Mouse (Mus musculus): Measurements from ENCODE around the gene Gne.

Gene Gne

DNA sequence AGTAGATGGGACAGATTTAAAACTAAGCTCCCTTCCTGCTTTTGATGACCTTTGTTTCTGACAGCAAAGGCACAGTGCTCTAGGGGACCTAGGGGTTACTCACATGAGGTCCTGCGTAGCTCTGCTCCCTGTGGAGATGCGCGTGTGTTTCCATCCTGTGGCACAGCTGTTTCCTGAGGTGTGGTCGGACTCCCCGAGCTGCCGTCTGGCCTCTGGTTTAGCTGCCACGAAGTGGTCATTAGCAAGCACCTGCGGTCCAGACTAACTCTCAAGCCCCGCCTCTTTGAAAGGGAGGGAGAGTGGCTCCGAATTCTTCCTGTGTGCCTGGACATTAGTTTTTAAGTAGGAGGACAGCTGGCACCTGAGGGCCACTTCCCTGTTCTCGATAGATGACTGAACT lies at the start of gene Gne:
Gene Gne, minus strand, starts transcription at position 233 of the 400 bp plus-strand sequence.
- no peak for DNase-seq (ENCODE audit: low read depth in 2 of 2, low spot score in 2 of 2)

GRCm38 (mm10) chr4:44126805-44127204 lies 42.8 kb upstream of the Gne start:
- DNase-seq (ENCODE audit: low read depth in 2 of 2, low spot score in 2 of 2), result no peak

DNA sequence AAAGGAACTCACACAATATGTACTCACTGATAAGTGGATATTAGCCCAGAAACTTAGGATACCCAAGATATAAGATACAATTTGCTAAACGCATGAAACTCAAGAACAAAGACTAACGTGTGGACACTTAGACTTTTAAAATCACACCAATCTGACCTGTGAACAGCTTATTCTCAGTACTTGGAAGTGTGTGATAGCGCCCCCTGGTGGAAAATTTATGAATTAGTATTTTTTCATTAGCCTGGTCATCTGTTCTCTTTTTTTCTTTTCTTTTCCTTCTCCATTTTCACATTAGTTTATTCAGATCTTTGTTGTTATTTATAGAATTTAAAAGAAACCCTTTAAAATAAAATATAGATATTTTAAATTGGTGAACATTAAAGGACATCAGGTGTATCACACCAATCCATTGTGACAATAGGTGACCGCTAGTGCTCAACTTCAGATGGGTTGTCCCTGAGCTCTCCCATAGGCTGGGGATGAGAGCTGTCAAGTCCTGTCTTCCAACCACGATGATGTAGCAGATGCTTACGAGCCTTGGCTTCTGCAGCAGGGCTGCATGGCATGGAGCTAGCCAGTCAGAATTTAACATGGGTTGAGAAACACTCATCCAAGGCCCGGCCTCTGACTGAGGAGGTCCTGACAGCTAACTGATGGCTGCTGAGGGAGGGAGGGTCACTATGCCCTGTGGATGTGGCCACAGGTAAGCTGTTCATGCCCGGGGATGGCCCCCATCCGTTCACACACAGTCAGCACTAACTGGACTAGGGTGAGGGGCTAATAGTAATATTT lies 35.6 kb upstream of the Gne start:
- DNase-seq (ENCODE audit: low read depth in 2 of 2, low spot score in 2 of 2), result peak in 1 of 2 experiments; percentile 38

DNA sequence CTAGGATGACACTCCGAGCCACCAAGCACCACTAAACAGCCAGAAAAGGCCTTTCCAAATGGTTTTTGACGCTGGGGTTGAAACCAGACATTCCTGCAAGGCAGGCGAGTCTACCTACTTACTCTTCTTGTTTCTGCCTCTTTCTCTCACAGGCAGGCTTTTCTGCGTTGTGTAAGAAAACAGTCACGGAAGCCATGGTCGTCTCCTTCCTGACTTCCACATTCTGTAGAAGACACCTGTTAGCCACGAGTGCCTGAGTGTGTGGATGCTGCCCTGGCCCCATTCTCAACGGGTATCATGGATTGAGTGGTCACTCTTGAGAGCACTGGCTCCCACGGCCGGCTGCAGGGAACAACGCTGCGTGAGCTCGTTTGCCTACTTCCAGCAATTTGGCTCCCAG lies 31.1 kb upstream of the Gne start:
- no peak for DNase-seq (ENCODE audit: low read depth in 2 of 2, low spot score in 2 of 2)

DNA sequence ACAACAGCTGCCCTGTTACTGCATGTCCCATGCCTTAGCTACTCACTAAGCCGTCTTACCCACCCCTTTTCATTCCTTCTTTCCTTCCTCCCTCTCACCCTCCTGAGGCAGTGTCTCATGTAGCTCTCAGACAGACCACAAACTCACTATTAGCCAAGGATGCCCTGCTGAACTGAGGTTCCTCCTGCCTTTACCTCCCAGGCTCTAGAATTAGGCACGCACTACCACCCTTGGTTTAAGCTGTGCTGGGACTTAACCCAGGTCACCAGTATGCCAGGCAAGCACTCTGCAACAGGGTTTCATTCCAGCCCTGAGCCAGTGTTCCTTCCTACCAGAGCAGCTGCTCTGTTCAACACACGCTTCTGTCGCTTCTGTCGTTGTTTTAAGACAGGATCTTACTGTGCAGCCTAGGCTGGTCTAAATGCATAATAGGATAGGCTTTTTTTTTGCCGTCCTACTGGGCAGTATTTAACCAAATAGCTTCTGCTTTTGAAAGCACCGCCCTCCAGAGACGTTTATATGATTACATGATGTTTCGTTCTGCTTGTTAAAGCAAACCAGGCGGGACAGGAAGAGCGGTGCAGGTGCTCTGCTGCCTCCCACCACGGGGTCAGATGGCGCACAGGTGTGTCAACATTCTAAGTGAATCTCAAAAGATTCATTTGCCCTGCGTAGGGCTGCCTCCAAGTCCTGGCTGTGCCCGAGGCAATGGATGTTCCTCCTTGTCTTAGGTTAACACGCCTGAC lies 29.6 kb upstream of the Gne start:
- no peak for DNase-seq (ENCODE audit: low read depth in 2 of 2, low spot score in 2 of 2)

DNA sequence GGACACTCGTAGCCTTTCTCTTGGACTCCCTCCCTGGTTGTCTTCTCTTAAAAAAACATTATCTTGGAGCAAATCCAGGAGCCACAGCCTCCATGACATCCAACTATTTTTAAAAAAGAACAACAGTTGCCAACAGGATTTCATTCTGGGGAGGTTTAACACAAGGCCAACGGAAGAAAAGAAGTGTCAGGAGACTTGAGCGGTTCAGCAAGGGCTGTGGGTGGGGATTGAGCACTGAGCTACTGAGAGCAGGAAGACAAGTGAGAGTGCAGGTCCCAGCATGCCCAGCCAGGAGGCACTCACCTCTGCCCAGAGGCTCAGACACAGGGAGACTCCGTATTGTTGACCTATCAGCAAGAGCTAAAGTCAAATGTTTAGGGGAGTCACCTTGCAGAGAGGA lies 28.8 kb upstream of the Gne start:
- no peak for DNase-seq (ENCODE audit: low read depth in 2 of 2, low spot score in 2 of 2)

- no peak for DNase-seq (ENCODE audit: low read depth in 2 of 2, low spot score in 2 of 2)
These were observed 26.8 kb upstream of the Gne start for GRCm38 (mm10) chr4:44110771-44111170.

DNA sequence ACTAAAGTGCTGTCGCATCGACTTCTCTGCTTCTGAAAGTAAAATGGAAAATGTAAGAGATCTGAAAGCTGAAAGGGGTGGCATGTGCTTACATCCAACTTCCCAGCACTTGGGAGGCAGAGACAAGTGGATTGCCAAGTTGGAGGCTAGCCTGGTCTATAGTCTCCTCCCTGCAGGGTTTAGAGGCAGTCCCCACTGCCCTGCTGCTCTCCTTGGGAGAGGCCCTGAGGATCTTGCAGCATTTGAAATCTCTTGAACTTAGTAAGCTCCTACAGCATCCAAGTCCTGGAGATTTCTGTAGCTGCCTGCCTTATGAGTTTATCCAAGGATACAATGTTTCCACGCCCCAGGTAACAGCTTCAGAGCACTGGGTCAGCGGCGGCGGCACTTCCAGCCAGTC lies 24.3 kb upstream of the Gne start:
- no peak for DNase-seq (ENCODE audit: low read depth in 2 of 2, low spot score in 2 of 2)

GRCm38 (mm10) chr4:44107339-44107738 lies 23.4 kb upstream of the Gne start:
- peak in 1 of 2 experiments; percentile 14 for DNase-seq (ENCODE audit: low read depth in 2 of 2, low spot score in 2 of 2)

- no peak for DNase-seq (ENCODE audit: low read depth in 2 of 2, low spot score in 2 of 2)
These were observed 22.4 kb upstream of the Gne start for GRCm38 (mm10) chr4:44106297-44106821.

GRCm38 (mm10) chr4:44104195-44104917 lies 20.4 kb upstream of the Gne start:
- no peak for DNase-seq (ENCODE audit: low read depth in 2 of 2, low spot score in 2 of 2)

DNA sequence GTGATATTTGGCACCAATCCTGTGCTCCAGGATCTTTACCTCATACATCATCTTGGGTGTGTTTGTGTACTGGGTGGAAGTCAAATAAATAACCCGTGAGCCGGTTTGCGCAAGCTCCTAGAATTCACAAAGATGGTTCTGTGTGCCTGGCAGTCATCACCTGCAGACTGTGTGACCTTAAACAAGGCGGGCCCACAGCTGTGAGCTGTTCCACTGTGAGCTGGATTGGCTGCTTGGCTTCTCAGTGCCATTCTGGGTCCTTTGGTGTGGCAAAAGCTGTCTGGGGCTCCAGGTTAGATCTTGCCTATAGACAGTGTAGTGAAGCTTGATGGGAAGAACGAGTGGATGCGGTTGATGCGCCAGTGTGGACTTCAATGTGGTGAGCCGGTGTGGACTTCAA lies 19.6 kb upstream of the Gne start:
- DNase-seq (ENCODE audit: low read depth in 2 of 2, low spot score in 2 of 2), result no peak

DNA sequence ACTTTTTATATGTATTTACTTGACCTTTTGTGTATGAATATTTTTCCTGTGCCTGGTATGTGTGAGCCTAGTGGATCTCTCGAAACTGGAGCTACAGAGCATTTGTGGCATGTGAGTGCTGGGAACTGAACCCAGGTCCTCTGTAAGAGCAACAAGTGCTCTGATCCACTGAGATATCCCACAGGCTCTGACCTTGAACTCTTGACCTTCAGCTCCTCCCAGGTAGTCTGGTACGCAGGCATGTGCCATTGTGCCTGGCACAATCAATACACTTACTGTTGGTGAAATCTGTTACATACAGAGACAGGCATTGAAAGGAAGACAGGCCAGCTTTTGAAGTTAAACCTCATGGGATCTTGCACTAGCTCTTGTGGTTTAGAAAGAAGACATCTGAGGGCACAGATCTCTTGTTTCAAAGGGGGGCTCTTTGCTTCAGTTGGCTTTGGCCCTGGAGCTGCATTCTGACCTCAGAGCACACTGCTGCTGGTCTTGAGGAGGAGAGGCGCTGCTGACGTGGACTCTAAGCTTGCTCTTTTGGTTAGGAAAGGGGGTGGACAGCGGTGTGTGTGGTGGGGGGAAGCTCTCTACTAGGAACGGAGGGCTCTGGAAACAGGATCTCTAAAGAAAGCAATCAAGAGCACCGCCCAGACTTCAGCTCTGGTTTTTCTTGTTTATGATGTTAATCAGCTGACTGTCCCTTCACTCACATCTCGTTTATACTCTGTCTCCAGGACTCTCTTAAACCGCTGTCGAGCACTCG lies 13.8 kb upstream of the Gne start:
- peak; percentile 23 to 42 for DNase-seq (ENCODE audit: low read depth in 2 of 2, low spot score in 2 of 2)

- no peak for DNase-seq (ENCODE audit: low read depth in 2 of 2, low spot score in 2 of 2)
These were observed 10.5 kb upstream of the Gne start for GRCm38 (mm10) chr4:44094475-44094874.

- DNase-seq (ENCODE audit: low read depth in 2 of 2, low spot score in 2 of 2), result no peak
These were observed 8.4 kb upstream of the Gne start for GRCm38 (mm10) chr4:44092359-44092758.

GRCm38 (mm10) chr4:44085566-44085965 lies 1.6 kb upstream of the Gne start:
- DNase-seq (ENCODE audit: low read depth in 2 of 2, low spot score in 2 of 2), result no peak

- DNase-seq (ENCODE audit: low read depth in 2 of 2, low spot score in 2 of 2), result no peak
These were observed 787 bp upstream of the Gne start for GRCm38 (mm10) chr4:44084602-44085325.

DNA sequence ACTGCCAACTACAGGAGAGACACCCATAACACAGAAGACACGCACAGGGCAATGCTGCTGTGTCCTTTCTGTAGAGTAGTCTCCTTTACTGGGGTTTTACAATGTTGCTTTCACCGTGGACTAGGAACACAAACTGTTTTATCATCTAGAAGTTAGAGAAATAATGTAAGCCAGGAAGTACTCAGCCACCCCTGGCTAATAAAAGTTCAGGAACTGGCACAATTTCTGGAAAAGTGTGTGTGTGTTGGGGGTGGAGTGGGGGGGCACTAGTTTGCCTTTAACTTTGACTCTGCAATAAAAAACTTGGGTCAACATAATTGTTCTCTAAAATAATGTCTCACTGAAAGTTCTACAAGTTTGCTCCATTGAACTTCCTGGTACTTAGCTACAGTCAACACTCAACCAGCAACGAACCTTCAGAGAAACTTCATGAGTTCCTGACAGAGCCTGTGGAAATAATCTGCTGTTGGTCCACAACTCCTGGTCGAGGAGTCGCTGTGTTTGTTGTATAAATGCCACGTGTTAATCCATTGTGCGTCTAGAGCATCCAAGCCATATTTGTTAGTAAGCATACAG lies 5.5 kb downstream of the Gne start:
- DNase-seq (ENCODE audit: low read depth in 2 of 2, low spot score in 2 of 2), result no peak

DNA sequence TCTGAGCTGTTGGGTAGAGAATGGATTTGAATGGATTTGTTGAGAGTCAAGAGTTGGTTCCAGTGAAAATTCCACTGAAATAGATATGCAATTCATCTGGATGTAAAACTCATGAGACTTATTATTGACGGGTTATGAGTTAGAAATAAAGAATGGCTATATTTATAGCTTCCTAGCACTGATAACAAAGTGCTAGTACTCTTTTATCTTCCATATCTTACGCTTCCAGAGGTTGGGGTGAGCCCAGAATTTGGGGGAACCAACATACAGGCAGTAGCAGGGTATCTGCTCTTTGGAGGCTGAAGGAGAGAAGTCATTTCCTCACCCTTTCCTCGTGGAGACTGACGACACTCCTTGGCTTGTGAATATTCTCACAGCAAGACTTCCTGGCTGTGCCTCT lies 9.6 kb downstream of the Gne start:
- no peak for DNase-seq (ENCODE audit: low read depth in 2 of 2, low spot score in 2 of 2)

DNA sequence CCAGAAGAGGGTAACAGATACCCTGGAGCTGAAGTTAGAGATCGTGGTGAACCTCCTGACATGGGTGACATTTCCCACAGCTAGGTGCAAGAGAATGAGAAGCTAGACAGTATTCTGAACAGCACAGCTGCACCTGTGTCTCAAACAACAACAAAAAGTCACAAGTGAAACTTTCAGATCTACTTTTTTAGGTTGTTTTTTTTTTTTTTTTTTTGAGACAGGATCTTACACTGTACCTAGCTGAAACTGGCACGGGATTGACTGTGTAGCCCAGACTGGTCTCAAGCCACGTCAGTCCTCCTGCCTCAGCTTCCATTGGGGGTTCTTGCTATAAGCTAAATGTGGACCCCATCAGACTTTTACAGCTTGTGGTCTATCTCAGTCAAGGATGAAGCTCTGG lies 10.2 kb downstream of the Gne start:
- no peak for DNase-seq (ENCODE audit: low read depth in 2 of 2, low spot score in 2 of 2)
